Mouse (Mus musculus): ENCODE data around the gene Dhrs9. TPM values are rescaled to one million over a fixed set of nuclear protein-coding genes. Genes with fewer than 3 reads are reported as not detected.

Gene Dhrs9
- polyA plus RNA-seq (2017; shearing (Covaris generic)), result not detected

GRCm38 (mm10) chr2:69380281-69380680 is at the start of gene Dhrs9:
Dhrs9 (plus strand) TSS chr2:69380445.

DNA sequence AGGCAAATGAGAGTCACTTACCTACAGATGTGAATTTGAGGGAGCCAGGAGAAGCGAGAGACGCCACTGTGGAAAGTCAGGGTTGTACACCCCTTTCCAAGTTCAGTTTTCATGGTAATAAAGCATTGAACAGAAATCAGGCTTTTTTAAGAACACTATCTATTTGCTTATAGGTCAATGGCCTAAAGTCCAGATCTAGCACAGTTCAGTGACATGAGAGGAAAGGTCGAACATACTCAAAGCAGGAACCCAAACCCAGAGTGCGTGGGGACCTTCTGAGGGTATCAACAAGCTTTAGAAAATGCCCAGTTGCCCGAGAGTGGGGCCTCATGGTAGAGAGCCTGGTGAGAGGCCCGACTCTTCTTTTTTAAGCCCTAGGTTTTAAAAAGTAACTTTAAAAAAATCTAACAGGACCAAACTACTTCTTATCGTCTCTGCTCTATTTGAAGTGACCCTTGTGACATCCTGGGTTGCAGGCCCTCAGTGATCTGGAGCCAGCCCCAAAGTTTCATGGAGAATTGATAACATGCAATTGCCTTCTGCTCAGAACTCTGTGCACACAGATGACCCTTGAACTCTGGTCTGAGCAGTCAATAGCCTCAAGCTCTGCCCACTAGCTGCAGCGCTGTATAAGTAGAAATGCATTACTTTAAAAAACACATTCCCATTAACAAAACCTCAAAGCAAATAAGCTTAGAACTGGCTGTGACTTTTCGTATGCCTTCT is 37.6 kb upstream of the Dhrs9 start, which contains the start of gene Abcb11:
Abcb11 (minus strand) TSS at position 121 of the 726 bp plus-strand sequence.

Other genes starting within 250 kb of the Dhrs9 start
- 0.25 TPM for gene Nostrin, start 244.6 kb upstream of the Dhrs9 start, polyA plus RNA-seq (2017; shearing (Covaris generic))
- gene Spc25, start 174.3 kb upstream of the Dhrs9 start, polyA plus RNA-seq (2017; shearing (Covaris generic)), result 7.3 TPM
- gene G6pc2, start 169.4 kb upstream of the Dhrs9 start, polyA plus RNA-seq (2017; shearing (Covaris generic)), result not detected
- gene Abcb11, start 37.8 kb upstream of the Dhrs9 start, polyA plus RNA-seq (2017; shearing (Covaris generic)), result 0.47 TPM
- gene Lrp2, start 205.6 kb downstream of the Dhrs9 start, polyA plus RNA-seq (2017; shearing (Covaris generic)), result not detected